8 mouse cellular contexts compared by ENCODE assay signal in genomic region chr4:70451750-70452149, GRCm38 (mm10). TPM values are rescaled to one million over a fixed set of nuclear protein-coding genes. Genes with fewer than 3 reads are reported as not detected.
DNase-seq lines count a peak whose midpoint lies in the region; ATAC-seq and TF ChIP-seq lines count a peak whose summit lies in the region.

No protein-coding gene starts in this region.

- no peaks in the 10 kb centered on the region for H3K9me3 ChIP-seq in forebrain, embryonic 10.5 days
- H3K9me3 ChIP-seq in forebrain, embryonic 15.5 days, result no peaks in the 10 kb centered on the region
- H3K9me3 ChIP-seq in limb, embryonic 14.5 days (ENCODE audit: control insufficient read depth, low read length), result peaks cover 3% of the 10 kb centered on the region; the same call in 1 of the 2 replicates

- H3K4me2 ChIP-seq in forebrain, embryonic 15.5 days (replicated peaks), result no peak overlapping the region
- no peak overlapping the region for H3K4me2 ChIP-seq in limb, embryonic 14.5 days (replicated peaks; ENCODE audit: low read depth, low read length, severe bottlenecking)

- H3K9ac ChIP-seq in forebrain, embryonic 15.5 days (replicated peaks), result no peak overlapping the region
- H3K9ac ChIP-seq in limb, embryonic 14.5 days (ENCODE audit: low read depth, low read length, severe bottlenecking), result no peak overlapping the region

- H3K27ac ChIP-seq in forebrain, embryonic 10.5 days, result no peak overlapping the region
- H3K27ac ChIP-seq in forebrain, embryonic 15.5 days (replicated peaks), result no peak overlapping the region
- no peak overlapping the region for H3K27ac ChIP-seq in testis, adult 2 months (ENCODE audit: control insufficient read depth, insufficient read depth, low read depth, low read length)
- H3K27ac ChIP-seq in limb, embryonic 14.5 days (replicated peaks; ENCODE audit: low read depth, low read length), result no peak overlapping the region

- TF ChIP-seq CTCF in testis, adult 2 months (IDR thresholded peaks at IDR 0.05; ENCODE audit: control insufficient read depth, insufficient read depth, insufficient replicate concordance, low read depth, low read length), result peak; percentile 15; the same call in 1 of the 2 replicates

- DNase-seq in forebrain, embryonic 10.5 days (ENCODE audit: extremely low spot score, low spot score), result peak; percentile 27
- no peak for DNase-seq in testis, postnatal 14 days (ENCODE audit: low spot score)
- DNase-seq in cerebellum, adult 8-10 months, result peak; percentile 50
- DNase-seq in heart, postnatal 36 days, result peak; percentile 19 to 28
- DNase-seq in limb, embryonic 14.5 days (ENCODE audit: low spot score), result peak; percentile 87
- DNase-seq in retina, embryonic 14.5 days (ENCODE audit: low spot score), result peak; percentile 83

- no peak for ATAC-seq in forebrain, embryonic 15.5 days (replicated peaks)
- ATAC-seq in limb, embryonic 14.5 days (ENCODE audit: low FRiP score, low read depth), result no peak

- H3K4me3 ChIP-seq in forebrain, embryonic 10.5 days, result no peak overlapping the region
- H3K4me3 ChIP-seq in forebrain, embryonic 15.5 days, result no peak overlapping the region
- no peak overlapping the region for H3K4me3 ChIP-seq in testis, adult 2 months (ENCODE audit: control insufficient read depth, low read depth, low read length)
- no peak overlapping the region for H3K4me3 ChIP-seq in limb, embryonic 14.5 days (replicated peaks; ENCODE audit: low read length)

- no peaks in the 10 kb centered on the region for H3K27me3 ChIP-seq in forebrain, embryonic 10.5 days (ENCODE audit: poor library complexity, severe bottlenecking)
- H3K27me3 ChIP-seq in forebrain, embryonic 15.5 days, result no peaks in the 10 kb centered on the region
- no peaks in the 10 kb centered on the region for H3K27me3 ChIP-seq in testis, adult 2 months (ENCODE audit: control insufficient read depth, insufficient read depth, low read length)
- H3K27me3 ChIP-seq in limb, embryonic 14.5 days (ENCODE audit: control insufficient read depth, insufficient read depth, low read length), result no peaks in the 10 kb centered on the region

- intact Hi-C loops in heart, postnatal 36 days (cut with DNase I), result loop anchor here (1.0 kb wide), 2 partner anchors 128 to 150 kb away; no protein-coding TSS in a partner anchor

- H3K4me1 ChIP-seq in forebrain, embryonic 10.5 days, result no peaks in the 10 kb centered on the region
- H3K4me1 ChIP-seq in forebrain, embryonic 15.5 days, result no peaks in the 10 kb centered on the region
- H3K4me1 ChIP-seq in testis, adult 2 months (ENCODE audit: control insufficient read depth, insufficient read depth, low read length), result no peaks in the 10 kb centered on the region
- H3K4me1 ChIP-seq in limb, embryonic 14.5 days (ENCODE audit: control insufficient read depth, insufficient read depth, low read length), result no peaks in the 10 kb centered on the region

- WGBS in forebrain, embryonic 10.5 days, result 0% methylated on average over 2 of the region's 2 CpGs
- WGBS in forebrain, embryonic 15.5 days, result 1% methylated on average over 2 of the region's 2 CpGs
- WGBS in limb, embryonic 14.5 days, result 1% methylated on average over 2 of the region's 2 CpGs

- H3K36me3 ChIP-seq in forebrain, embryonic 10.5 days (replicated peaks), result peaks cover 12% of the 10 kb centered on the region
- no peaks in the 10 kb centered on the region; the same call in 1 of the 2 replicates for H3K36me3 ChIP-seq in forebrain, embryonic 15.5 days
- H3K36me3 ChIP-seq in testis, adult 2 months (ENCODE audit: control insufficient read depth, insufficient read depth, low read length), result no peaks in the 10 kb centered on the region
- no peaks in the 10 kb centered on the region for H3K36me3 ChIP-seq in limb, embryonic 14.5 days (ENCODE audit: control insufficient read depth, insufficient read depth, low read length)

- TF ChIP-seq POLR2A in testis, adult 2 months (IDR thresholded peaks at IDR 0.05; ENCODE audit: control insufficient read depth, low read depth, low read length), result no peak
- no peak for TF ChIP-seq POLR2A in limb, embryonic 14.5 days (IDR thresholded peaks at IDR 0.05; ENCODE audit: borderline replicate concordance, extremely low read depth, insufficient read depth, insufficient read length)

RNA-seq across cellular contexts. Expression of gene Cdk5rap2, which starts 41.5 kb away (rescaled TPM):
- 25.1 and 25.6 TPM in 2 replicates for polyA plus RNA-seq in forebrain, embryonic 10.5 days (2016; fragmentation: Nextera tagmentation; extraction: Ambion mirVana)
- 11.6 and 12.5 TPM in 2 replicates for polyA plus RNA-seq in forebrain, embryonic 15.5 days (2015; fragmentation: Nextera tagmentation; extraction: Ambion mirVana)
- 73.1 and 76.1 TPM in 2 replicates for polyA plus RNA-seq in testis, adult 2 months (2012; rRNA removed)
- total RNA-seq in heart, postnatal 36 days (2021), result 1 to 10 TPM; 4.4 to 4.8 TPM
- 15.4 and 18.7 TPM in 2 replicates for polyA plus RNA-seq in limb, embryonic 14.5 days (2012; rRNA removed)
- 19.2 and 24.2 TPM in 2 replicates for polyA plus RNA-seq in limb, embryonic 14.5 days (2014; fragmentation: Nextera tagmentation; extraction: Ambion mirVana)
